Mouse (Mus musculus): Measurements from ENCODE around the gene Rnf24.

- TF ChIP-seq CTCF (IDR thresholded peaks at IDR 0.05; ENCODE audit: insufficient read depth, low read length), result no peak
- TF ChIP-seq POLR2A (IDR thresholded peaks at IDR 0.05; ENCODE audit: borderline replicate concordance, extremely low read depth, low read depth, low read length), result no peak
Measured at GRCm38 (mm10) chr2:131296746-131297261, 55.9 kb downstream of the Rnf24 start.
